Mouse (Mus musculus) embryonic facial prominence, embryonic 15.5 days (tissue): ENCODE measurements around the gene Baz1b. TPM values are rescaled to one million over a fixed set of nuclear protein-coding genes. Genes with fewer than 3 reads are reported as not detected.

Experiments used
- ATAC-seq: fragments of 200-750 bp; cut with Nextera tagmentation; 2 replicates; pipeline ENCODE4 v1.8.0; 2017; ENCODE audit warnings: low read depth, moderate TSS enrichment; ENCODE audit not compliant: insufficient number of reproducible peaks, low FRiP score, low TSS enrichment
- H3K27ac ChIP-seq: fragments of 300-500 bp; sonication (generic); replicated peaks from 2 replicates; pipeline ENCODE4 v1.5.1; 2015; ENCODE audit warnings: mild to moderate bottlenecking, inconsistent platforms
- H3K27me3 ChIP-seq: fragments of 300-500 bp; sonication (generic); 2 replicates; pipeline ENCODE4 v1.6.1; 2015; ENCODE audit warnings: inconsistent platforms
- H3K36me3 ChIP-seq: fragments of 300-500 bp; sonication (generic); 2 replicates; pipeline ENCODE4 v1.6.1; 2015; ENCODE audit warnings: mild to moderate bottlenecking, inconsistent platforms
- H3K4me1 ChIP-seq: fragments of 300-500 bp; sonication (generic); 2 replicates; pipeline ENCODE4 v1.6.1; 2015; ENCODE audit warnings: inconsistent platforms
- H3K4me2 ChIP-seq: fragments of 300-500 bp; sonication (generic); replicated peaks from 2 replicates; pipeline ENCODE4 v1.6.1; 2015; ENCODE audit warnings: mild to moderate bottlenecking, inconsistent platforms
- H3K4me3 ChIP-seq: fragments of 300-500 bp; sonication (generic); replicated peaks from 2 replicates; pipeline ENCODE4 v1.5.1; 2015; ENCODE audit warnings: mild to moderate bottlenecking, inconsistent platforms
- H3K9ac ChIP-seq: fragments of 300-500 bp; sonication (generic); 2 replicates; pipeline ENCODE4 v1.6.1; 2015; ENCODE audit warnings: inconsistent platforms
- H3K9me3 ChIP-seq: fragments of 300-500 bp; sonication (generic); replicated peaks from 2 replicates; pipeline ENCODE4 v1.6.1; 2016; ENCODE audit warnings: inconsistent platforms
- WGBS: fragments of 180-500 bp; shearing (Covaris S2); methylation state at CpG from one replicate; pipeline ENCODE4 v1.1.7; 2015; 5-methylcytosine and 5-hydroxymethylcytosine counted together
- polyA plus RNA-seq: library from polyadenylated mRNA; unstranded; fragments of >200 nt; fragmentation: Nextera tagmentation; extraction: Ambion mirVana; gene quantifications from 2 replicates; pipeline ENCODE4 v1.2.1, GENCODE M21; 2015

Gene Baz1b
- polyA plus RNA-seq, result 36.2 and 42.4 TPM in 2 replicates

DNA sequence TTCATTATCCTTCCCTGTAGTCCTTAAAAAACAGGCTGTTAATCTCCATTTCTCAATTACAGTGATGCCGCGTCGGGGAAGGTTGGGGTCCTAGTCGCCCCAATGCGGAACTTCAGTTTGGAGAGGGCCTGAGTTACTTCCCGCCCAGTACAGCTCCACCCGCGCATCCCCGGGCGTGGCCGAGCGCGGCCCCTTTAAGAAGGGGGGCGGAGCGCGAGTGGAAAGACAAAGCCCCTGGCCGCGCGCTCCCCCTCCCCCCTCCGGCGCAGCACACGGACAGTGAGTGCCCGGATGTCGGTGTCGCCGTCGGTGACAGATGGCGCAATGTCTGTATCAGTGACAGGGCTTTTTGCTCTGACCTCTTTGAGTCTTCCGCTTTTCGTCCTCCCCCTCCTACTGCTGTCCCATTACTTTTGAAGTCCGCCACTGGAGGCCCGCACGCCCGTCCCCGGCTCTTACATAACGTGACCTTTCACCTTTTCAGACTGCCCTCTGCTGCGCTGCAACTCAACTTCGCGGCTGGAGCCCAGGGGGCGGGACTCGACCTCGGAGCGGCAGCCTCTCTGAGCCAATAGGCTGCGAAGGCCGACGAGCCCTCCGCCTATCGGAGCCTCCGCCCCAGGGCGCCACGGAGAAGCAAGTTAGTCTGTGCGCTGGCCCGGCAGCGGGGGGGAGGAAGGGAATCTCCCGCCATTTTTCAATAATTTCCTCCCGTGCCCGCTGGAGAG is at the start of gene Baz1b:
Baz1b (plus strand) TSS at position 644 of the 728 bp plus-strand sequence.
- ATAC-seq, result peak; percentile 97
- Histone ChIP-seq H3K9me3 (no peaks in the 10 kb centered on the region), H3K4me3 (peak within 1 kb of the TSS; percentile 69), H3K27me3 (no peaks in the 10 kb centered on the region), H3K4me2 (peak within 1 kb of the TSS; percentile 67), H3K36me3 (peaks cover 10% of the 10 kb centered on the region), H3K27ac (peak within 1 kb of the TSS; percentile 95), H3K9ac (peak within 1 kb of the TSS; percentile 96), H3K4me1 (peaks cover 20% of the 10 kb centered on the region)
- under 1% methylated on average over 57 of the region's 57 CpGs for WGBS

- ATAC-seq, result no peak
- Histone ChIP-seq H3K9me3 (no peaks in the 10 kb centered on the region), H3K27me3 (peaks cover 4% of the 10 kb centered on the region; the same call in 1 of the 2 replicates), H3K4me2 (no peak overlapping the region), H3K4me1 (no peaks in the 10 kb centered on the region), H3K27ac (no peak overlapping the region), H3K4me3 (no peak overlapping the region), H3K36me3 (no peaks in the 10 kb centered on the region), H3K9ac (no peak overlapping the region)
- WGBS, result 69% methylated on average over 2 of the region's 2 CpGs
Measured at GRCm38 (mm10) chr5:135139881-135140280, 47.2 kb upstream of the Baz1b start.

DNA sequence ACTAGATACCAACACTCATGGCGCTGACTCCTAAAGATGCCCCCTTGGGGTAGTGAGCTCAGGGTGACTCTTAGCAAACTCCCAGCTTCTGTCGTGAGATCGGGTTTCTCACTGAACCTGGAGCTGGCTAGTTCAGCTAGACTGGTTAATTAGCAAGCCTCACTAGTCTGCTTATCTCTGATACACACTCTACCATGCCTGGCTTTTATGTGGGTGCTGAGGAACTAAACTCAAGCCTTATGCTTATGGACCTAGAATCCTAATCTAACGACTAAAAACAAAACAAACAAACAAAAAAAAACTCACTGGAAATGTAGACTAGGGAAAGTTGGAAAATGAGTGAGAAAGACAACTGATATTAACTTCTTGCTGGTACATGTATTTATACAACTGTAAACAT is 42.6 kb upstream of the Baz1b start:
- 49% methylated on average over 4 of the region's 4 CpGs for WGBS
- Histone ChIP-seq H3K9ac (no peak overlapping the region), H3K9me3 (no peaks in the 10 kb centered on the region), H3K36me3 (no peaks in the 10 kb centered on the region), H3K4me2 (no peak overlapping the region), H3K27me3 (no peaks in the 10 kb centered on the region), H3K4me3 (no peak overlapping the region), H3K4me1 (peaks cover 9% of the 10 kb centered on the region; the same call in 1 of the 2 replicates), H3K27ac (no peak overlapping the region)
- ATAC-seq, result no peak

DNA sequence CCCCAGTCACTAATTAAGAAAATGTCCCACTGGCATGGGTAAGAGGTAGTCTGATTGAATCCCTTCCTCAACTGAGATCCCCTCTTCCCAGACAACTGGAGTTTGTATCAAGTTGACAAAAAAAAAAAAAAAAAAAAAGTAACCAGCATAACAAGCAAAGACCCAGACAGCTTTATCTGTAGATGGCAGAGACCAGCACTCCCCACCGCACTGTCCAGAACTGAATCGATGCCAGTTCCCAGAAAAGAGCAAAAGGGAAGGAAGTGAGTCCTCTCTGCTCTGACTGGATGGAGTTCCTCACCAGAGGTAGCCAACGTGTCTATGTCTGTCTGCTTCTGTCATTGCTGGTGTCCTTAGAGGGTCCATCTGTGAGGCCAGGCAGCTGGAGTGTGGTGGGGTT is 41.5 kb upstream of the Baz1b start:
- Histone ChIP-seq H3K36me3 (no peaks in the 10 kb centered on the region), H3K9ac (no peak overlapping the region)
- WGBS, result 85% methylated on average over 3 of the region's 3 CpGs

DNA sequence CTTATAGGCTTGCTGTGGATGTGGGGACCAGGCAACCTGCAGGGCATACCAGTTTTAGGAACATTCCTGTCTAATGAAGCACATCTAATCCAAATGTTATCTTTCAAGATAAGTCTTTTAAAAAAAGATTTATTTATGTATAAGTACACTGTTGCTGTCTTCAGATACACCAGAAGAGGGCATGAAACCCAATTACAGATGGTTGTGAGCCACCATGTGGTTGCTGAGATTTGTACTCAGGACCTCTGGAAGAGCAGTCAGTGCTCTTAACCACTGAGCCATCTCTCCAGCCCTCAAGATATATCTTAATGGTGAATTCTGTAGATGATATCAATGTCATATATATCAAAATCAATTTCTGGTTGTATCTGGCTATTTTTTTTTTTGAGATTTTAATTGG is 41.1 kb upstream of the Baz1b start:
- no peak overlapping the region for H3K9ac ChIP-seq
- peaks cover 14% of the 10 kb centered on the region for H3K4me1 ChIP-seq
- no peak for ATAC-seq
- no peaks in the 10 kb centered on the region for H3K9me3 ChIP-seq
- no peak overlapping the region for H3K4me2 ChIP-seq
- no peak overlapping the region for H3K27ac ChIP-seq
- H3K4me3 ChIP-seq, result no peak overlapping the region
- H3K36me3 ChIP-seq, result no peaks in the 10 kb centered on the region
- H3K27me3 ChIP-seq, result no peaks in the 10 kb centered on the region

More for the DNA sequence above, 41.5 kb upstream of the Baz1b start:
- Histone ChIP-seq H3K4me1 (peaks cover 13% of the 10 kb centered on the region), H3K27ac (no peak overlapping the region), H3K4me3 (no peak overlapping the region), H3K27me3 (no peaks in the 10 kb centered on the region), H3K9me3 (no peaks in the 10 kb centered on the region), H3K4me2 (no peak overlapping the region)
- ATAC-seq, result no peak

GRCm38 (mm10) chr5:135148715-135149052 is 38.4 kb upstream of the Baz1b start:
- peak overlapping the region; percentile 99 for H3K4me3 ChIP-seq
- under 1% methylated on average over 13 of the region's 13 CpGs for WGBS
- peaks cover 14% of the 10 kb centered on the region for H3K4me1 ChIP-seq
- H3K9me3 ChIP-seq, result no peaks in the 10 kb centered on the region
- H3K27ac ChIP-seq, result peak overlapping the region; percentile 97
- ATAC-seq, result no peak
- peak overlapping the region; percentile 59 for H3K4me2 ChIP-seq
- H3K9ac ChIP-seq, result peak overlapping the region; percentile 52; the same call in 1 of the 2 replicates
- H3K27me3 ChIP-seq, result no peaks in the 10 kb centered on the region
- H3K36me3 ChIP-seq, result peaks cover 9% of the 10 kb centered on the region; the same call in 1 of the 2 replicates

GRCm38 (mm10) chr5:135149053-135149819 is 37.8 kb upstream of the Baz1b start, which contains the start of gene Tbl2:
Gene Tbl2 (plus strand): TSS chr5:135149657.
- Histone ChIP-seq H3K27ac (peak within 1 kb of the TSS; percentile 97), H3K4me2 (peak within 1 kb of the TSS; percentile 59), H3K36me3 (peaks cover 14% of the 10 kb centered on the region), H3K4me1 (peaks cover 14% of the 10 kb centered on the region), H3K4me3 (peak within 1 kb of the TSS; percentile 99), H3K9ac (peak within 1 kb of the TSS; percentile 85), H3K27me3 (no peaks in the 10 kb centered on the region), H3K9me3 (no peaks in the 10 kb centered on the region)
- under 1% methylated on average over 62 of the region's 63 CpGs for WGBS
- ATAC-seq, result peak; percentile 99

GRCm38 (mm10) chr5:135149820-135150178 is 37.3 kb upstream of the Baz1b start:
- peak overlapping the region; percentile 85 for H3K9ac ChIP-seq
- H3K27me3 ChIP-seq, result no peaks in the 10 kb centered on the region
- H3K27ac ChIP-seq, result peak overlapping the region; percentile 97
- peaks cover 18% of the 10 kb centered on the region for H3K36me3 ChIP-seq
- peaks cover 14% of the 10 kb centered on the region for H3K4me1 ChIP-seq
- ATAC-seq, result no peak; the same call in 1 of the 2 replicates
- peak overlapping the region; percentile 59 for H3K4me2 ChIP-seq
- peak overlapping the region; percentile 99 for H3K4me3 ChIP-seq
- H3K9me3 ChIP-seq, result no peaks in the 10 kb centered on the region
- WGBS, result under 1% methylated on average over 23 of the region's 23 CpGs

DNA sequence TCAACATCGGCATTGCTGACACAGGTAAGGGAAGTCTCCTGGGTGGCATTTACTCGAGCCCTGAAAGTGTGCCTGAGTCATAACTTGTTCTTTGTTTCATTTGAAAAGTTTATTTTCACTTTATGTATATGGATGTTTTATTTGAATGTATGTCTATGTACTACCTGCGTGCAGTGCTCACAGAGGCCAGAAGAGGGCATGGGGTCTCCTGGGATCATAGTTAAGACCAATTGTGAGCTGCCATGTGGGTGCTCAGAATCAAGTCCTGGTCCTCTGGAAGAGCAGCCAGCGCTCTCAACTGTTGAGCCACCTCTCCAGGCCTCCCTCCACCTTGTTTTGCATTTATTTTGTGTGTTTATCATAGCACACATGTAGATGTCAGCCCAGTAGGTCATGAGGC is 30.6 kb upstream of the Baz1b start:
- WGBS, result 96% methylated on average over 4 of the region's 4 CpGs
- no peaks in the 10 kb centered on the region for H3K27me3 ChIP-seq
- no peak overlapping the region for H3K4me2 ChIP-seq
- no peak overlapping the region for H3K27ac ChIP-seq
- no peak for ATAC-seq
- no peak overlapping the region for H3K9ac ChIP-seq
- H3K4me1 ChIP-seq, result no peaks in the 10 kb centered on the region
- peaks cover 80% of the 10 kb centered on the region for H3K36me3 ChIP-seq
- H3K4me3 ChIP-seq, result no peak overlapping the region
- H3K9me3 ChIP-seq, result no peaks in the 10 kb centered on the region

DNA sequence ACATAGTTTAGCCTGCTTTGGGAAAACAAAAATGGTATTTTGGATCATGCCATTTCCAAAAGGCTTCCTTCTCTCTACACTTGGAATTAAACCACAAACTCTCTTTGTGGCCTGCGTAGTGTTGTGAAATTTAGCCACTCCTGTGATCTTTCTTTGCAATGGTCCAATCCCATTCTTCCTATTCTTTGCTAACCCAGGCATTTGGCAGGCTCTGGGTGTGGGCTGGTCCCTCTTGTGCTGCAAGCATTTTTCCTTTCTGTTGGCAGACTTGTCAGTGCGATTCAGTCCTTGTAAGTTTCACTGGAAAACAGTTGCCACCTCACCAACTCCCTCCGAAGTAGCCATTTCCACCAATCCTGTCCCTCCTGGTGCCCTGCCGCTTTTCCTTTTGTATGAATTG is 25.8 kb upstream of the Baz1b start:
- H3K9me3 ChIP-seq, result no peaks in the 10 kb centered on the region
- peaks cover 67% of the 10 kb centered on the region for H3K36me3 ChIP-seq
- WGBS, result 93% methylated on average over 4 of the region's 4 CpGs
- no peak overlapping the region for H3K4me3 ChIP-seq
- H3K4me1 ChIP-seq, result no peaks in the 10 kb centered on the region
- no peak overlapping the region for H3K27ac ChIP-seq
- H3K27me3 ChIP-seq, result no peaks in the 10 kb centered on the region
- ATAC-seq, result no peak
- no peak overlapping the region for H3K9ac ChIP-seq
- no peak overlapping the region for H3K4me2 ChIP-seq

DNA sequence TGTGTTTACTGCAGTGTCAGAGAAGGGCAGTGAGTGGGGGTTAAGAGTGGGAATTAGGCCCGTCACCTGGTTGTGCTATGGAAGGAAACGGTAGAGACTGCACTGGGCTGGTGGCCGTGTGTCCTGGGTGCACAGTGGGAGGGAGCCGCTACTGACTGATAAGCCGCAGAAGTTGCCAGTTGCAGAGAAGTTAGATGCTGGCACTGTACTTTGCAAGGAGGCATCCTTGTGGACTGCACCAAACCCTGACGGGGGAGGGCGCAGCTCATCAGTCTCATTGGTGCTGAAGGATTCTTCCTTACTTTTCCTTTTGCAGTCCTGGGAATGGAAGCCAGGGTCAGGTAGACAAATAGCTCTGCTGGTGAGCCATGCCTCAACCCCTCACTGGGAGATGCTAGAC is 25.4 kb upstream of the Baz1b start:
- Histone ChIP-seq H3K4me2 (no peak overlapping the region), H3K4me1 (no peaks in the 10 kb centered on the region), H3K27ac (no peak overlapping the region), H3K9me3 (no peaks in the 10 kb centered on the region), H3K27me3 (no peaks in the 10 kb centered on the region), H3K9ac (no peak overlapping the region), H3K4me3 (no peak overlapping the region), H3K36me3 (peaks cover 62% of the 10 kb centered on the region)
- 92% methylated on average over 7 of the region's 7 CpGs for WGBS
- no peak for ATAC-seq
